Mouse (Mus musculus) heart, adult 10 weeks (tissue): ENCODE data around the gene Pax6. TPM values are rescaled to one million over a fixed set of nuclear protein-coding genes. Genes with fewer than 3 reads are reported as not detected.

Experiments used
- polyA plus RNA-seq: library from polyadenylated mRNA; stranded (reverse); fragments of 350-450 nt; fragmentation: Illumina TruSeq; extraction: RNeasy Lipid Tissue Mini Kit (QIAGEN cat#74804); gene quantifications from one replicate; pipeline ENCODE4 v1.2.3, GENCODE M21; 2014; ENCODE audit warnings: low read depth, low replicate concordance

The Pax6 gene
- not detected for polyA plus RNA-seq

GRCm38 (mm10) chr2:105668271-105669270 lies at the start of gene Pax6:
Gene Pax6, plus strand, starts transcription at chr2:105668900.

Other genes starting within 250 kb of the Pax6 start
- gene Elp4, start 235.7 kb downstream of the Pax6 start, polyA plus RNA-seq = 10.8 TPM
- gene Immp1l, start 235.7 kb downstream of the Pax6 start, polyA plus RNA-seq = 124 TPM